Mouse (Mus musculus) G1E (cell line): ENCODE measurements around the gene Tmem179b.

Experiments
- CTCF ChIP-seq: IDR thresholded peaks from 2 replicates; pipeline ENCODE4 v1.5.1; 2012; ENCODE audit warnings: low read depth, low read length, inconsistent platforms, mixed read lengths
- GATA1 ChIP-seq: IDR thresholded peaks from 2 replicates; pipeline ENCODE4 v1.6.1; 2012; ENCODE audit warnings: borderline replicate concordance, low read length, inconsistent platforms, mixed read lengths
- GATA2 ChIP-seq: IDR thresholded peaks from 2 replicates; pipeline ENCODE4 v1.6.1; 2012; ENCODE audit warnings: low read depth, low read length, inconsistent platforms, borderline replicate concordance
- POLR2AphosphoS5 ChIP-seq: IDR thresholded peaks from 2 replicates; pipeline ENCODE4 v1.6.1; 2012; ENCODE audit warnings: low read depth, low read length, inconsistent platforms; ENCODE audit not compliant: insufficient replicate concordance
- TAL1 ChIP-seq: conservative IDR thresholded peaks from 2 replicates; pipeline ENCODE4 v1.6.1; 2012; ENCODE audit warnings: low read depth, low read length, inconsistent platforms, mixed read lengths

DNA sequence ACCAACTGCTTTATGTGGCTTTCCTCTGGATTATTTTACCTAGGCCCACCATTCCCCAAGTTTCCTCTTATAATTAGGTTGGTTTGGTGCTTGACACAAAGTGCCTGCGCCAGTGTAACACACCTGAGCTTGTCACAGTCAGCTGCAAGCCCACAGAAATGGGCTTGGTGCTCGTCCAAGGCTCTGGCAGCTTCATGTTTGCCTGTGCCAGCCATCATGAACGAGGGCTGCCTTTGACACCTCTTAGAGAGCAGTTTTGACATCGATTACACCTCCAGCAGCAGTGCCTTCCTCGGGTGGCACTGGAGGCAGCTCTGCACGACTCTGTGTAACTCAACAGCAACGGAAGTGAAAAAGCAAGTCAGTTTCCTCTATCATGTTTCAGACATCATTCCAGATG, 15.9 kb upstream of the Tmem179b start:
- TF ChIP-seq CTCF, result no peak
- TF ChIP-seq GATA1, result no peak
- no peak for TF ChIP-seq POLR2AphosphoS5
- TF ChIP-seq TAL1, result no peak
- no peak for TF ChIP-seq GATA2
